Mouse (Mus musculus): ENCODE data around the gene Fam129b.

Gene Fam129b

DNA sequence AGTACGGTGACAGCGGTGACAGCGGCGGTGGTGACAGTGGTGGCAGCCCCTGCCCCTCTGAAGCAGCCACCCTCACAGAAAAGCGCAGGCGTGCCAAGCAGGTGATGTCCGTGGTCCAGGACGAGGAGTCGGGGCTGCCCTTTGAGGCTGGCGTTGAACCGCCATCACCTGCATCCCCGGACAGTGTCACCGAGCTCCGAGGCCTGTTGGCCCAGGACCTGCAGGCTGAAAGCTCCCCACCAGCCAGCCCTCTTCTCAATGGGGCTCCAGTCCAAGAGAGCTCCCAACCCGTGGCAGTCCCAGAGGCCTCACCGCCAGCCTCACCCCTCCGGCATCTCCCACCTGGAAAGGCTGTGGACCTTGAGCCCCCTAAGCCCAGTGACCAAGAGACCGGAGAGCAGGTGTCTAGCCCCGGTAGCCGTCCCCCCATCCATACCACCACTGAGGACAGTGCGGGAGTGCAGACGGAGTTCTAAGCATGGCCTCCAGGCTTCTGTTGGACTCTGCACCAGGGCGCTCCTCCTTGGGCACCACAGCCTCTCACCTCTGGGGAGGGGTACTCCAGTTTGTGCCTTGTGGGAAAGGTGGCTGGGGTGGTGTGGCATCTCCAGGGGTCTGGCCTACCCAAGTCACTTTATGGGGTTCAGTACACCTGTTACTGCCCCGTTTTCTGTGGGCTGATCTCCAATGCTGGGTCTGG, 47.8 kb downstream of the Fam129b start:
- no peak for DNase-seq (ENCODE audit: low read depth, low spot score)

DNA sequence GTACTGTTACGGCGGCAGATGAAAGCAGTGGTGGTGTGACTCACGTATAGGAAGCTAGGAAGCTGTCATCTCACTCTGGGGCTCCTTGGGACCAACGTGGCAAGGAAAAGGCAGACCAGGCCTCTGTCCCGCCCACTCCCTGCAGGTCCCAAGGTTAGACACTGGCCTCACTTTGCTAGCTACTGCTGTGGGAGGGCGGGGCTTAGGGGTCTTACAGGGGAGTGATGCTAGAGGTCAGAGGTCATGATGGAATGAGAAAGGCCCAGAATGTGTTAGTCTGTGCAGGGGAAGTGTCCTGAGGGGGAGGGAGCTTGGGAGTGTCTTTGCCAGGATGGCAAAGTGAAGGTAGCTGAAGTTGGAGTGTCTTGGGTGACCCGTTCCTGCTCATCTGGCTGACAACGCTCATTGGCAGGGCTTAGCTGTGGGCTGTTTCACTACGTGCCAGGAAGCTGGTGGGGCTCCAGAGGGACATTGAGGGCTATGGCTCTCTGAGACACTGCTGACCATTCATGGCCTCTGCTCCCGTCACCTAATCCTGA, 48.5 kb downstream of the Fam129b start:
- peak; percentile 68 for DNase-seq (ENCODE audit: low read depth, low spot score)

DNA sequence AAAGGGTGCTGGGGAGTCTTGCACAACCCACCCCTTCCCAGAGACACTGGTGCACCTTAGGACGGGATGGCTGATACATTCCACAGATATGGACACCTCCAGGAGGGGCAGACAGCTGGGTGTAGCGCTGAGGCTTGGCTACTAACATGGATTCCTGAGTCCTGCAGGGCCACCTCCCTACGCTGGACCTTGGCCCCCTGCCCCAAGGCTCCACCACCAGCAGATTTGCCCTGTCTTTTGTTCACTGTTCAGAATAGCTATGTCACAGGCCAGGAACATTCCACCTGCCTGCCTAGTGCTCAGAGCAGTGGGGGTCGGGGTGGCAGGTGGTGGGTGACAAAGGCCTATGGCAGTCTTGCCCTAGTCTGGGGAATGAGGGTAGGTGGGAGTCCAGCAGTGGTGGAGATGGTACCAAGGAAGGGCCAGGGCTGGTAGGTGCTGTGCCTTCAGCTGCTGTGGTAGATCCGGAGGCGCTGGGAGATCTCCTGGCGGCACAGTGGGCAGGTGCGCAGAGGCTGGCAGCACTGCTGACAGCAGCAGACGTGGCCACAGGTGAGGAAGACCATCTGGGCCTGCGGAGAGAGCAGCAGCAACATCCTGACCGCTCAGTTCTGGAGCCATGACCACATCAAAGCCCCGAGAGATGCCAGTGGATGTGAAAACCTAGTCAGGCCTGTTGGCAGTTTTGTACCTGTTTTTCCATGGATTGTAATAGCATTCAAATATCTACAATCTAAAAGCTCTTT, 50.6 kb downstream of the Fam129b start:
- DNase-seq (ENCODE audit: low read depth, low spot score), result no peak

- no peak for DNase-seq (ENCODE audit: low read depth, low spot score)
These were observed 51.8 kb downstream of the Fam129b start for GRCm38 (mm10) chr2:32927624-32928234.

DNA sequence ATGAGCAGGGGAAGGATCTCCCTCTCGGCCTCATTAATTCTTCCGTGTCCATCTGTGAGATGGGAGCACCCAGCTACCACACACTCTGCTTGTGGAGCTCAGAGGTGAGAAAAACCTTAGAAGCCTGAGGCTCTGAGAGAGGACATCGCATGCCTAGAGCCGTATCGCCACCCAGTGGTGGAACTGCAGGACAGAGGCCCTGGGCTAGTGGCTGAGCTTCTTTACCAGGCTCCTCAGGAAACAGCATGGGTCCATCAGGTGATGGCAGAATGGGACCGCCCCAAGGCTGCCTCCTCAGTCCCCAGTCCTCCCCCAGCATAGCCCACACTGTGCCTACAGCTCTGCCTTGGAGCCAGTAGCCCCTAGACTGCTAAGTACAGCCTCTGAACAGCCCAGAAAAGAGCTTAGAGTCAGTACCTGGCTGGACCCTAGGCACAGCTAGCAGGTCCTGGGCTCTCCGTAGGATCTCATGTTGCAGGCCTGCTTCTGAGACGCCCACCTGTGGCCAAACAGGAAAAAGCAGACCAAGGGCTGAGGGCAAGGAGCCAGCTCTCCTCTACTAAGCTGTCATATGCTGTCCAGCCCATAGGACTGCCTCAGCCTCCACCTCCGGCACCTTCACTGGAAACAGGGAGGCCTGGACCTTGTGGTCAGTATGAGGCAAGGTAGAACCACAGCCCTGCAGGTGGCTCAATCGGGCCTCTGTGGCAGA, 52.5 kb downstream of the Fam129b start:
- peak; percentile 89 for DNase-seq (ENCODE audit: low read depth, low spot score)

DNA sequence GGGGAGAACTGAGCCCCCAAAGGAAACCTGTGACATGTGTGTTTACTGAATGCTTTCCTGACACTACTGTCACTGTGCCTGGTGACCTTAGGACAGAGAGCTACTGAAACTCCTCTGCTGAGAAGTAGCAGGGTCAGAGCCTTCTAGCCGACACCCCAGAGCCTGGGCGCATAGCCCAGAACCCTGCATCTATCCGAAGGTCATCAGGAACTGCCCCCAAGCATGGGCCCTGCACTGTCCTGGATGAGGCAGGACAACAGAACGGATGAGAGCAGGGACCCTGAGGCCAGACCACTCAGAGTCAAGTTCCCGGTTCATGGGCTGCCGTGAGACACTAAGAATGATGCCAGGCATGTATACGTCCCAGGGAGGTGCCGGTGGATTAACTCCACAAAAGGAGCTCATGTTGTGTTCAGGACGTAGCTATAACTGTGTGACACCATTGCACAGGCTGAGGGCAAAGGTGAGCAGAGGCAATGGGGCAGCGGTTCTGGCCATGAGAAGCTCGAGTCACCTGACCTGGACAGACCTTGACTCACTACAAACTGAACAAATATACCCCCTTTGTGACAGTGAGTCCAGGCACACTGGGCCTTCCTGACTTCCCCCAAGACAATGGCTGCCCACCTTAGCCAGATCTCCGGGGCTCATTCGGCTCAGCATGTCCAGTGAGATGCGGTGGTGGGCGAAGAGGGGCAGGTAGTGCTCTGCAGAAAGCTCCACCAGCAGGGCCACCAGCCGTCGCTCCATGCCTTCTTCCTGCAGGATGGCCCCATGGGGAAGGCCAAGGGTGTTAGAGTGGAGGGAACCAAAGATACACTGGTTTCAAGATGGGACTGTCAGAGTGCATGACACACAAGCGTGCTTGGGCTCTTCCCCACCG, 53.3 kb downstream of the Fam129b start:
- DNase-seq (ENCODE audit: low read depth, low spot score), result no peak

GRCm38 (mm10) chr2:32931730-32932129, 55.8 kb downstream of the Fam129b start:
- DNase-seq (ENCODE audit: low read depth, low spot score), result peak; percentile 63

DNA sequence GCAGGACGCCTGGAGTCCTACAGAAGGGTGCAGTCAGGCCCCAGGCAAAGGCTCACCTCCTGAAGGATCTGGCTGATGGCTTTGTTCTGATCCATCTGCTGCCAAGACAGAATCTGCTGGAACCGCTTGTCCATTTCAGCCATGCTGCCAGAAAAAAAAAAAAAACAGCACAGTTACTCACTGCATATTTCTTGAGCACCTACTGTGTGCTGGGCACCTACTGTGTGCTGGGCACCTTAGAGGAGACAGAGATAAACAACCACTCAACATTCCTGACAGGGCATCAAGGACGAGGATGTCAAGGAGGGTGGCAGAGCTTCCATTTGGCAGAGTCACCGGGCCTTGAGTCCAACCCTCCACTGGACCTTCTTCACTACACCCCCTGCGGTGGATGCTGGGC, 62.8 kb downstream of the Fam129b start:
- DNase-seq (ENCODE audit: low read depth, low spot score), result no peak

GRCm38 (mm10) chr2:32939418-32939817, 63.5 kb downstream of the Fam129b start:
- DNase-seq (ENCODE audit: low read depth, low spot score), result peak; percentile 97

GRCm38 (mm10) chr2:32940483-32940882, 64.6 kb downstream of the Fam129b start:
- peak; percentile 57 for DNase-seq (ENCODE audit: low read depth, low spot score)

DNA sequence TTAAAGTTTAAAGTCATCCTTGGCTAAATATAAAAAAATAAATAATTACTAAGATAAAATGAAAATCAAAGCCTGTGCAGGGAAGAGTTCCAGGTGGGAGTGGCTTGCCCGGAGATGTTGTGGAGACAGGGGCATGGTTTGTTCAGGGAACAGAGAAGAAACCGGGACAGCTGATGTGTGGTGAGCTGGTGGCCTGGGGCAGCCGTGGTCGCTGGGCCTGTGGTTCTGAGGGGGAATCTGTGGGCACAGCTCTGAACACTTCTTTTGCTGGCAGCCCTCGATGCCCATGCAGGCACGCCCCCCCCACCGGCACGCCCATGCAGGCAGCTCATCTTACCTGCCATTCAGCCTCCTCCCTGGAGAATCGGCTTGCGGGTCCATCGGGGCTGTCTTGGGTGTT, 71.5 kb downstream of the Fam129b start:
- no peak for DNase-seq (ENCODE audit: low read depth, low spot score)

- DNase-seq (ENCODE audit: low read depth, low spot score), result peak; percentile 78
These were observed 78.7 kb downstream of the Fam129b start for GRCm38 (mm10) chr2:32954581-32954980.

GRCm38 (mm10) chr2:32957344-32957743, 81.4 kb downstream of the Fam129b start:
- peak; percentile 75 for DNase-seq (ENCODE audit: low read depth, low spot score)

GRCm38 (mm10) chr2:32960273-32960672, 84.4 kb downstream of the Fam129b start:
- DNase-seq (ENCODE audit: low read depth, low spot score), result no peak

- DNase-seq (ENCODE audit: low read depth, low spot score), result peak; percentile 92
These were observed 85.5 kb downstream of the Fam129b start, which contains the start of the genes Rpl12 and Lrsam1 for GRCm38 (mm10) chr2:32961192-32961995. Rpl12 (plus strand) TSS chr2:32961559. Lrsam1 (minus strand) TSS chr2:32961614.

DNA sequence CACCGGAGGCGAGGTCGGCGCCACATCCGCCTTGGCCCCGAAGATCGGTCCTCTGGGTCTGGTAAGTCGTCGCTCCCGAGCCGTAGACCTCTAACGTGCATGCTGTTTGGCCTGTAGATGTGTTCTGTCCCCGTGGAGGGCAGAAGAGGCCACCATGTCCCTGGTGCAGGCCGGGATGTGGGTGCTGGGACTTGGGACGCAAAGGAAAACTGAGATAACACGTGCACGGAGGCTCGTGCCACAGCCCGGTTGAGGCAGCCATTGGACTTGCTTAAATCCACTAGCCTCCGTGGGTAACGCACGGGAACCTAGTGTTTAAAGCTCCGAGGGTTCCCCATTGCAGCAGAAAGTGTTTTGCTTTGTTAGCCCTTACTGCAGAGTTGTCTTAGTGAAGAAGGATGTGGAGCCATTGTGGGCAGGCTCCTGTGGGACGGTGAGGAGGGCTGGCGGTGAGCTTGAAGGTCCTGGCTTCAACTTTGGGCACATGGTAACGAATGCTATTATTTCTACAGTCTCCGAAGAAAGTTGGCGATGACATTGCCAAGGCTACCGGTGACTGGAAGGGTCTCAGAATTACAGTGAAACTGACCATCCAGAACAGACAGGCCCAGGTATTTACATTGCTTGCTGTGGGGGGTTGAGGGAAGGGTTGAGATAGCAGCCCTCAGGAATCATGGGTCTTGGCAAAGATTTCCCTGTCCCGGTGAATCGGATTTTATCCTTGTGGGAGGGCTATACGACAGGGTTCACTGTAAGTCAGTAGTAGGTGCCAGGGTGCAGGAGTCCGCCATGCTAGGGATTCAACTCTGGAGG, 86.4 kb downstream of the Fam129b start:
- peak; percentile 50 for DNase-seq (ENCODE audit: low read depth, low spot score)

- DNase-seq (ENCODE audit: low read depth, low spot score), result no peak
These were observed 86.9 kb downstream of the Fam129b start for GRCm38 (mm10) chr2:32962875-32963220.

DNA sequence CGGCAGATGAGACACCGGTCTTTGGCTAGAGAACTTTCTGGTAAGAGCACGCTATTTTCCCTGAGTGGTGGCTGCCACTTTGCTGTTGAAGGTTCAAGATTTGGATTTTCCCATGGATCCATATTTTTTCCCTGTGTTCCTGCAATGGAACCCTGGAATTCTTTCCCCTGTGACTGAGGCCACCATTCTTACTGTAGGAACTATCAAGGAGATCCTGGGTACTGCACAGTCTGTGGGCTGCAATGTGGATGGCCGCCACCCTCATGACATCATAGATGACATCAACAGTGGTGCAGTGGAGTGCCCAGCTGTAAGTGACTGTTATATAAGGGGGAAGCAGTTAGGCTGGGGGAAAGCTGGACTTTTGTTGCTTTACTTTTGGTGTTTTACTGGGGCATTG, 87.6 kb downstream of the Fam129b start:
- DNase-seq (ENCODE audit: low read depth, low spot score), result no peak

DNA sequence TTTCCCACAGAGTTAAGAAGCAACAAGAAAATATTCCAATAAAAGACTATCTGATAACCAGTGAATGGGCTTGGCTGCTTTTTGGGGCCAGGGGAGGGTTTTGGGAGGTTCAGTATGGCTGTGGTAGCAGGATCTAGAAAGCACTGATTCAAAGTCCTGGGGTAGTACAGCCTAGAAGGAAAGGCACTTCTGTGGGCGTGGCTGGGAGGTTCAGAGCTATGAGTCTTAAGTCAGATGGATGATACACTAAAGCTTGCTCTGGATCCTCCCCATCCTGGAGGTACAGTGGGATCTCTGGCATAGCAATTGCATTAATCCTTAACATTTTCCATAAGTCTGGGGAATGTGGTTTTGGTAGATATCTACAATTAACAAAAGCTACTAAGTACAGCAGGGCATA, 88.1 kb downstream of the Fam129b start:
- peak; percentile 62 for DNase-seq (ENCODE audit: low read depth, low spot score)
